Mouse (Mus musculus): ENCODE data around the gene Rps6ka3. TPM values are rescaled to one million over a fixed set of nuclear protein-coding genes. Genes with fewer than 3 reads are reported as not detected.

Rps6ka3 gene
- total RNA-seq, 4 experiments from 2014 or later = 48.0 to 63.7 (median 55.0) TPM

- DNase-seq = peak; percentile 13
Observed at GRCm38 (mm10) chrX:159321342-159321741, 111.2 kb downstream of the Rps6ka3 start.

GRCm38 (mm10) chrX:159364506-159364905 lies 154.4 kb downstream of the Rps6ka3 start:
- DNase-seq = peak; percentile 5

GRCm38 (mm10) chrX:159371831-159372752 lies 162.0 kb downstream of the Rps6ka3 start, which contains the start of gene Eif1ax:
TSS of gene Eif1ax (plus strand) at chrX:159372178.
- DNase-seq = peak; percentile 70

GRCm38 (mm10) chrX:159372753-159373144 lies 162.6 kb downstream of the Rps6ka3 start:
- no peak for DNase-seq

- DNase-seq = no peak
Observed at GRCm38 (mm10) chrX:159387105-159387504, 177.0 kb downstream of the Rps6ka3 start.

- DNase-seq = no peak
Observed at GRCm38 (mm10) chrX:159388953-159389352, 178.8 kb downstream of the Rps6ka3 start.

GRCm38 (mm10) chrX:159390347-159390962 lies 180.3 kb downstream of the Rps6ka3 start:
- no peak for DNase-seq

GRCm38 (mm10) chrX:159391239-159391638 lies 181.1 kb downstream of the Rps6ka3 start:
- no peak for DNase-seq

GRCm38 (mm10) chrX:159409253-159409652 lies 199.1 kb downstream of the Rps6ka3 start:
- DNase-seq = no peak

- DNase-seq = no peak
Observed at GRCm38 (mm10) chrX:159414130-159414828, 204.2 kb downstream of the Rps6ka3 start, which contains the start of gene Map7d2. TSS of gene Map7d2 (plus strand) at chrX:159414572.

- no peak for DNase-seq
Observed at GRCm38 (mm10) chrX:159414829-159415673, 204.9 kb downstream of the Rps6ka3 start.

Other genes starting within 250 kb of the Rps6ka3 start
- gene Eif1ax, start 161.9 kb downstream of the Rps6ka3 start, total RNA-seq (2022) = 100 to 1,000 TPM in 1 of 4 experiments, 10 to 100 TPM in 3; 68.9 to 106 (median 84.4) TPM
- 1 to 10 TPM; 3.1 to 5.7 (median 4.5) TPM for gene Map7d2, start 204.3 kb downstream of the Rps6ka3 start, total RNA-seq (2022)

Measured in adrenal gland, adult 8-10 months (tissue).